Mouse (Mus musculus) cerebellum, adult (tissue): ENCODE measurements at regions not wholly inside any gene's neighbourhood (a gene's known extent, or its start where the extent isn't known, plus 50 kb on each side); places are given as distances from the start of the nearest gene placed in this dataset.

ENCODE experiments used
- ATAC-seq: cut with Nextera tagmentation; 2 replicates; pipeline ENCODE4 v1.9.2; 2017; ENCODE audit warnings: mild to moderate bottlenecking, moderate library complexity, mixed read lengths; ENCODE audit not compliant: insufficient number of reproducible peaks, low FRiP score, low TSS enrichment

DNA sequence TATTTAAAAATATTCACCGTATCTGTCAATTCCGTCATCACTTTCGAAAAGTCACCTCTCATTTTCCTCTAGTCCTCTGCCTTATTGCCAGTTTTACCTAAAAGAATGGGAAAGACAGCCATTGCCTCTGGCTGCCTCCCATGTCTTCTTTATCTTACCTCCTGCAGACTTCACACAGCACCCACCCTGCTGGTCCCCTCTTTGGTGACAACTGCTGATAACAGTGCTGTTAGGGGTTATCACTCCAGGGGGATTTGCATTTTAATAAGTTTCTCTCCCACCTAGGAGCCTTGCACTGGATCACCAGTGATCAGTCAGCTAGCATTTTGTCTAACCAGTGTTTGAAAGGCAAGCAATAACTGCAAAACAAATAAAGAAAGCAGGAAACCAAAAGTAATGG is 177.1 kb upstream of the Tenm2 start:
- no peak for ATAC-seq

- ATAC-seq, result no peak
These were observed 132.2 kb upstream of the Tenm2 start for GRCm38 (mm10) chr11:37367971-37368370.

- peak; percentile 88 for ATAC-seq
These were observed 128.7 kb upstream of the Tenm2 start for GRCm38 (mm10) chr11:37364430-37364829.

- ATAC-seq, result no peak
These were observed 119.3 kb upstream of the Tenm2 start for GRCm38 (mm10) chr11:37355074-37355473.

GRCm38 (mm10) chr11:37309691-37310090 is 73.9 kb upstream of the Tenm2 start:
- ATAC-seq, result no peak

- ATAC-seq, result no peak
These were observed 70.9 kb upstream of the Tenm2 start for GRCm38 (mm10) chr11:37306656-37307055.
